Mouse (Mus musculus): ENCODE measurements at regions not wholly inside any gene's neighbourhood (a gene's known extent, or its start where the extent isn't known, plus 50 kb on each side); places are given as distances from the start of the nearest gene placed in this dataset.

DNA sequence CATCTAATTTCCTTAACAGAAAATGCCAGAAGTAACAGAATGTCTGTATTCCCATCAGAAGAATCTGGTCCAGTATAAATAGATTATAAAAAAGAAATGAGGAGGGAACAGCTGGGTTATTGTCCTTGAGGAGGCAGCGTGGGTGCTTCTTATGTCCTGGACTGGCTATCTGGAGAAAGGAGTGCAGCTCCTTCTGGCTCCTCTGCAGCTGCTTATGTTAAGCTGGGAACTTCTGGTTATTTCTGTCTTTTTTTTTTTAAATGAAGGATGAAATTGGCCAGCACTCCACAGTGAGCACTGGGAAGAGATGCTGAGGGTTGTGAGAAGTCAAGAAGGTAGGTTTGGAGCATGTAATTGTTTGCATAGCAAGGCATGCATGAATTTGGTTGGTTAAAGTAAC lies 441.5 kb downstream of the Ebf1 start:
- DNase-seq (ENCODE audit: low spot score), result no peak

DNA sequence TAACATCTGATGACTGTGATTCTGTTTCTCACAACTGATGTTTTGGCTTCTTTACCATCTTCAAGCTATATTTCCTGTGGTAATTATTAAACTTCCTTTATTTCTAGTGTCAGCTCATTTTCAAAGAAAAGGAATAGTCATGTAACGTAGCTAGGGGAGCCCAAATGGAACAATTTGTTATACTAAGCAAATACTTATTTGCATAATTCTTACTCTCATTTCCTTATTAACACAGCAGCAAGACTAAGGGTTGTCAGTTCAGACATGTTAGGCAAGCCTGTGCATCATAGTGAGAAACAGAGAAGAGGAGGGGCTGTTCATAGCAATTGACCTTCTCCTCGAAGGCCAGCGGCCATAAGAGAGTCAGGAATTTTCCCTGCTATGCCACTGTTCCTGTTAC lies 449.5 kb downstream of the Ebf1 start:
- DNase-seq (ENCODE audit: low spot score), result no peak

DNA sequence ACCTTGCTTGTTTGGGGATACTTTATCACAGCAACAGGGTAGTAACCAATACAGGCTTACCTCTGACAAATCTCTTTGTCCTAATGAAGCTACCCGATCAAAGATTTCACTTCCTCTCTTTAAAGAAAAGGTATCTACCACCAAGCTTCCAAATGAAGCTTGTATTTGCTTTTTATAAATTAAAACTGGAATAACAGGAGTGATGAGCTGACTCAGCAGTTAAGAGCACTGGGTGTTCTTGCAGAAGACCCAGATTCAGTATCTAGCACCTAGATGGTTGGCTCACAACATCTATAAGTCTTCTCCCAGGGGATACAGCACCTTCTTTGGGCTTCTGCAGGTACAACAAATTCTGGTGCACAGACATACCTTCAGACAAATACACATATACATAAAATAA lies 453.2 kb downstream of the Ebf1 start:
- DNase-seq (ENCODE audit: low spot score), result no peak

DNA sequence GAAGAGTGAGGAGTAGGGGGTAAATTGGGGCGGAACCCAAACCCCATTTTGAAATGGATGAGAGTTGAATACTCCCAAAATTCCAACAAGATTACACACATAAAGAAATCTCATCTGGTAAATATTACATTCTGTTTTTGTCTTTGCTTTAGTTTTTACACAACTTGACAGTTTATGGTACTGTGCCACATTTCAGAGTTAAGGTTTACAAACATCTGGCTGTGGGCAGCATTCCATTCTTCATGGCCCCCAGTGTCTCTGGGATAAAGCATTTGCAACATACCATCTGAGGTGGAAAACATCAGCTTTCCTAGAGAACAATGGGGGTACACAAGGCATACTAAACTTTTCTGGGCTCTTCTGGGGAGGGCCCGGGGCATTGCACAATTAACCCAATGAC lies 454.1 kb downstream of the Ebf1 start:
- no peak for DNase-seq (ENCODE audit: low spot score)

DNA sequence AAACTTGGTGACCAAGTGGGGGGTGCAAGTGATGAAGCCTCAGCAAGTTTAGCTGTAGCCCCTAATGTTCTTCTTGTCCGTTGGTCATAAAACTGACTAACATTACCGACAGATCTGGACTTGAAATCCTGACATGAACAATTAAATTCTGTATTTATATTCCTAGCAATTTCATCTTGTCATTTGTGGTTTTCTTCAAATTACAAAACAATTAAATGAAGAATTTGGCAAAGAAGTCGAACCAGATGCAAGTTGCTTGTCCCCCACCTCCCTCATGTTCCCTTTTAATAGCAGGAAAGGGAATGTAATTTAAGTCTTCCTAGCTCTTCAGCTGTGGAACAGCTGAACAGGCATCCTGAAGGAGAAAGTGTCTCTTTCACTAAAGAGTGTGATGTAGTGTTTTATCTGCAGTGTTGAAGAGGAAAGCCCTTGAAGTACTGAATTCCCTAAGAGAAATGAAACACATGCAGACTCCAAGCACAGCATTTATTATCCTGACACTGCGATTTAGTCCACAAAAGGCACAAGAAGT lies 467.5 kb downstream of the Ebf1 start:
- DNase-seq (ENCODE audit: low spot score), result no peak

DNA sequence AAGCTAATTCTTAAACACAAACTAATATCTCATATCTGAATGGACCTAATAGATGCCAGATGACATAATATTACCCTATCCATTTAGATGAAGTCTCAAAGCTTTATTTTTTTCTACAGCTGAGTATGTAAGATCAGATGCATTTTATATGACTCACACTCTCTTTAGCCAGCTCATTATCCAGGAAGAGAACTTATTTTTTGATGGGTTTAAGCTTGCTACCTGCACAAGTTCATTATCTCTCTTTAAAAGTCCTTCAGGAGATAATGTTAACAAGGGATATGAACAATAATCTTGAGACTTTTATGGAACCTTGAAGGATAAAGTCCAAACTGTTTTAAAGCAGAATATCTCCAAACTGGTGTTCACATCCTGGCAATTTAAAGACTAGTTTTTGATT lies 468.0 kb downstream of the Ebf1 start:
- DNase-seq (ENCODE audit: low spot score), result no peak

DNA sequence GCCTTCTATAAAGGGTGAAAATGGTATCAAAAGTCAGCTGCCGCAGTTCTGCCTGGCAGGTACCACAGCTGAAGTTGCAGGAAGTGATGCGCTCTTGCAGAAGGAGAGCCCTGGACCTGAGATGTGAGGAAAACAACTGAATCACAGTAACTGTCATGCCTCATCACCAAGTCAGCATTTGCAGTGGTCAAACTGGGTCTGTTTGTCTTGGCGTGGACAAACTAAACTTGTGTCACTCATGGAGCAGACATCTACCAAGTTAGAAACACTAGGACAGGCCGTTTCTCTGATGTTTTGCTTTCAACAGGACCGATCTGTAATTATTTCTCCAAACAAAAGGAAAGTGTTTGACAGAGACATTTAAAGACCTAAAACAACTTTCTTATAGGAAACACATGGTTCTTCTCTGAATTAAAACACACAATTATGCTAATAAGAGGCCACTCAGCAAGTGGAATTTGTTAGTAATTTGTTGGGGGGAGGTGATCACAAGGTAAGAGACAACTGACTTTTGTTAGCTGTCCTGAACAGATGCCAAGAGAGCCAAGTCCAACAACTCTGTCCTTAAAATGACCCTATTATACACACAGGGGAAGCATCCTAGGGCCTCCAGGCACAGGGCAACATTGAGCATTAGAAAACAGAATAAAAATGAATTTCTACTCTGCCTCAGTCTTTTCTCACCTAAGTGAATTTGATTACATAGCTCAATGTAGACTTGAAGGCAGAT lies 470.2 kb downstream of the Ebf1 start:
- DNase-seq (ENCODE audit: low spot score), result no peak

DNA sequence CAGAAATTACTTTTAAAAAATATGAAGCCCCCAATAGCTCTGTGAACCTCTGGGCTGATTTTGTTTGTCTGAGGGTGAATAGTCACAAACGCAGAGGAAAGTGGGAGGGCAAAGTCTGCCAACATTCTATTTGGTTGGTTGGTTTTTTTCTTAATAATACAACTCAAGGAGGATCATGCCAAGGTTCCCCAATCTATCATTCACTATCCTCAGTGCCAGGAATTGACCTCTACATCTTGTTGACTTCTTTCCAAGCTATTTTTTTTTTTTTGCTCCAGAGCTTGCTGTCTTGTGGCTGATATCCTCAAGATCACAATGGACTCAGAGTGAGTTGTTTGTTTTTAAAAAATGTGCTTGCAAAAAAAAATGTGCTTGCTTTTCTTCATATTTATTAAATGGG lies 471.2 kb downstream of the Ebf1 start:
- DNase-seq (ENCODE audit: low spot score), result no peak

DNA sequence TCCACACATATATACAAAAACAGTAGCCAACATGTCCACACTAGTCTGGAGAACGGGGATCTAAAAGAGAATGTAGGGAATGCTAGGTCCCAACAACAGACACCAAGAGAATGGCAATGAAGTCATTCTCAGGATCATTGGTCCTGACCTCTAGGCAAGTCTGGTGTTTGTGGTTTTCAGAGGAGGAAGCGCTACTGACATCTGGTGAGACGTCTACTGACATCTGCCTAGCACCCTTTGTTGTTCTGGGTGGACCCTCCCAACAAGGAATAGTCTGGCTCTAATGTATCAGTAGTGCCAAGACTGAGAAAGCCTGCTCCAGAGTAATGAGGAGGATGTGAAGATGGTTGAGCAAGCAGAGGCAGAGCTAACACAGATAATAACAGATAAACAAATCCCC lies 472.4 kb downstream of the Ebf1 start:
- DNase-seq (ENCODE audit: low spot score), result no peak

DNA sequence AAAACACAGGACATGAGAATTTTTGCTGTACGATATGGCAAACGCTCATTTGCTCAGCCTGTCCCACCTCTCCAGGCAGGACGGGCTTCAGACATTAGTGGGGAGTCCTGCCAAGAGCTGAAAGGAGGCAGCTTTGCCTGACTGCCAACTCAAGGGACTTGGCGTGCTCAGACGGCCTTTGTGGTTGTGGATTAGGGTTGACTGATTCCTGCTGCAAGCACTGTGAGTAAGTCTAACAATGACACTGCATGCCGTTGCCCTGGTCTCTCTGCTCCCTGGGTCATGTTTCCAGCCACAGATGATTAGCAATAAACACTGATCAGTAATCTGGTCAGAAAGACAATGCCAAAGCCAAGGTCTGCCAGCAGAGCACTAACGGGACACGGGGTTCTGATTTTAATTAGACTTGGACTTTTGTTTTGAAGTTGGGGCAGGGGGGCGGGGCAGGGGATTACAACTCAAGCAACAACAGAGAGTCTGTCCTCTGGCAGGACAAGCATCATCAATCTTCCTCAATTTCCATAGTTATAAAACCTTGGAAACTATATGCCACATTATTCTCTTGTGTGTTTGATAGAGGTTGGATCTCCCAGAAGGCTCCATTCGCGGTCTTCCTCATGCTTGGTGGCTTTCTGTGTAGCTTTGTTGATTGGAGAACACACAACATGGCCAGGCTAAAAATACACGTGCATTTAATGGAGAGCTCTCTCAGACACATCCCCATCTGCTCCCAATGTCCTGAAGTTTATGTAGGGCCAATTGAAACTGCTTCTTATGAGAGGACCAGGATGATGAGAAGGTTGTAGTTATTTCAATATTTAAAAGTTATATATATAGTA lies 486.6 kb downstream of the Ebf1 start:
- DNase-seq (ENCODE audit: low spot score), result no peak

DNA sequence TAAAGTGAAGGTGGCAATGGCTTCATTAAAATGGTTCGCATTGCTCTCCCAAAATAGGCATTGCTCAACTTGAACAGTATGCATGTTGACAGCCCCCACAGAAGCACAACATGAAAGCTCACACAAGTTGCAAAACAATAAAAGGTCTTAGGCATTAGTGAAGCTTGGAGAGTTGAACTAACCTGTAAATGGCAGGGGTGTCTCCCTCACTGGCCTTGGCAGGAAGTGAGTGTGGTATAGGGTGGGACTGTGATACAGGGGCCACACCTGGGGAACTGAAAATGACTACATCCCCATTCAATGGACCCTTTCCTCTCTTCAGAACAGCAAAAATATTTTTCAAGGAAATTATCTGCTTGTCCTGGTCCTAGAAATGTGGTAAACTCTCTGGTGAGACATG lies 499.6 kb downstream of the Ebf1 start:
- DNase-seq (ENCODE audit: low spot score), result no peak

DNA sequence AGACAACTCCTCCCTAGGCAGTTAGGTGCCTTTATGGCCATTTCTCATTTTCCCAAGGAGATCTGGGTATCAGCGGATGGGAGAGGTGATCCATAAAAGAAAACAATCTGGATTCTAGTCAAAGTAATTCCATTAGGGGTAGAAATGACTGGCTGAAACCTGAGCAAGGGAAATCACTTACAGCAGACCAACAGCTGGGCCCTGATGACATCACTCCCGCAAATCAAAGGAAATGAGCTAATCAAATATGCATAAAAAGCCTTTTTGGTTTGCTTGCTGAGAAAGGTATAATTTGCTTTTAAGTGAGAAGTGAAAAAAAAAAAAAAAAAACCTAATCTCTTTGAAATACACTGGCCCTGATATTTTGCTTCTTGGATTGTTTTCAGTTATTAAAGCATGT lies 506.2 kb downstream of the Ebf1 start:
- no peak for DNase-seq (ENCODE audit: low spot score)

DNA sequence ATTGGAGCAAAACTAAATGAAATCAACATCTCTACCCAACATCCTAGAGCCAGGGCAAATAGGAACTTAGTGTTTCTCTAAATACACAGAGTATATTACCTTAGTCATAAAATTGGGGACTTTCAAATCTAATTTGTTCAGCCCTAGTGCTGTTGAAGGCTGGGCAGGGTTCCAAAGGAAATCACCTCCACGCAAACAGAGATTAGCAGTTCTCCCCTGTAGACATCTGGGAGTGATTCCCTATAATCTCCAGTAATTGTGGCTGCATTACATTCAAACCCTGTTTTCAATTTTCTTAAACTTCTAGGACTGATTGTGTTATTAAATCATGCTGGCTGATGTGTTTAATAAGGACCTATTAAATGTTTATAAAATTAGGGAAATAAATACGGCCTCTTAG lies 519.7 kb downstream of the Ebf1 start:
- no peak for DNase-seq (ENCODE audit: low spot score)

DNA sequence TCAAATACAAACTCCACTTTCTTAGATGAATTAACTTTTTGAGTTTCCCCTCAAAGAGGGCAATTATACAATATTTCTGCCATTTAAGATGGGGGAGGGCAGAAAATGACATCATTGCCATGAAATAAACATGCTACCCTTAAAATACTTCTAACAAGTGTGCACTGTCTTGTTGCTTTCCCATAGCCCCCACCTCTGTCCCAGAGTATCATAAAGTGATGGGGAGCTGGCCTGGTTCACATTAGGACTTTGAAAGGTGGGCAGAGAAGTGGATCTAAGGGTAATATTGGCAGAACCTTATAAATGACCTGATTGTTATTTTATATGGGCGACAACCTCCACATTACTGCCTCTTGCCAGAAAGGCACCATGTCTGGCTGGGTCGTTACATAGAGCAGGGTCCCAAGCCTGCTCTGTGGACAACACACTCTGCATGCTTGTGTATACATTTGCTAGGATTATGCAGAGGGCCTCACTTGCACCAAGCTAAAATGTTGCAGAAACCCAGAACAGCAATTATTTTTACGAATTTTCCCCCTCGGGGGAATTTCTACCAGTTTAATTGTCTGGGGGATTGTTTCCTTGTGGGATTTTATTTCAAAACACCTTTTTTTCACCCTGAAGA lies 521.3 kb downstream of the Ebf1 start:
- no peak for DNase-seq (ENCODE audit: low spot score)

DNA sequence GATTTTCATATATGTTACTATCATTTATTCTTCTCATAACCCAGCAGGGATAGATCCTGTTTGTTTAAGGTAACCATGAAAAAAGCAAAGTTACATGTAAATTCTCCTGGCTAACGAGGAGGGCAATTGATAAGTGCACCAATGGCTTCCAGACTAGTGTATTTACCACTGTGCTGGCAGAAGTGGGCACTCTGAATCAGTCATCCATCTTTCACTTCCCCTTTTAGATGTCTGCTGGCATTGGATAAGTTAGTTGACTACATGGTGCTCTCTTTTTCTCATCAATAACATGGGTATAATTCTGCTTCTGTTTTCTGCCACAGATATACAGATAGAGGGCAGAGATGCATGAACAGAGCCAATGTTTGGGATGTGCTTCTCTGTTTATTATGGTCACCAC lies 523.4 kb downstream of the Ebf1 start:
- DNase-seq (ENCODE audit: low spot score), result no peak

DNA sequence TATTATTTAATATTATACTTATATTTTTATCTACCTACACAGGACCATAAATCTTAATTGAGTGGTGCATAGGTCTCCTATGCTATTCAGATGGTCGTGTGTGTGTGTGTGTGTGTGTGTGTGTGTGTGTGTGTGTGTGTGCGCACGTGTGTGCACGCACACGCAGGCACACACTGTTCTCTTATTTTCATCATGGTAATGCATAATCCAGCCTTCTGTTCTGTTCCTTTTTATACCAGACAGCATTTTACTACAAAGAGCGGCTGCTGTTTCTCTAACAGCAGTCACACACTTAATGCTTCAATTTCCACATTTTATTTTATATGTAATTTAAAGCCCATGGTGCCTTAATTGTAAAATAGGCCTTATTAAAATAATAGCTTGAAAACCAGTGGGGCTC lies 537.0 kb downstream of the Ebf1 start:
- no peak for DNase-seq (ENCODE audit: low spot score)

DNA sequence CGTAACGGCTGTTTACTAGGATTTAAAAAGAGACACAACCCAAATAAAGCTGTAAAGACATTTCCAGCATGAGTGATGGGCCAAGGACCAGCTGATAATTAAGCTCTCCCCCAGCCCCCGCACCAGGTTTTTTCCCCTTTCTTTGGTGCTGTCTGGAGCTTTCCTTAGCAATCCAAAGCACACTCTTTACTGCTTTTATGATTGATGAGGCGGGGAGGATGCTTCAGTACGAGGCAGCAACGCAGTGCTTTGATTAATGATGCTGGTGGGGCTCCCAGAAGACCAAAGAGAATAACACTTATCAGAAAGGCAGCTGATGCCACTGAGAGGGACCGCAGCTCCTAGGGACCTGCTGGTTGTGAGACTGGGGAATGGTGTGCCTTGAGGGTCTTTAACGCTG lies 537.4 kb downstream of the Ebf1 start:
- no peak for DNase-seq (ENCODE audit: low spot score)

DNA sequence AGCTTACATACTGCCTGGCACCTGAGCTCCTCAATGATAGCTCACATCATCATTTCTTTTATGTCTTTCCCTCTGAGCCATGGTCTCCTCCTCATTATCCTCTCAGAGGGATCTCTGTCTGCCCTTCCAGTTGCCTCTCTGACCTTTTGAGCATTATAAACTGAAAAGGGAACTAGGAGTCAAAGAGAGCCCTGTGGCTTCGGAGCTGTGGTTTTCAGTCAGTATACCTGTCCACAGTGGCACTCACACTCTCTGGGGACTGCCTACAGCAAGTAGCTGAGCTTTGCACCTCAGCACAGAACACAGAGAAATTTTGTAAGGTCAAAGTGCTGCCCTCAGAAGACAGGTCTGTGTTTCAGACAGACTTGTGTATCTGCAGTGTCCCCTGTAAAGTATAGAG lies 538.7 kb downstream of the Ebf1 start:
- DNase-seq (ENCODE audit: low spot score), result no peak

DNA sequence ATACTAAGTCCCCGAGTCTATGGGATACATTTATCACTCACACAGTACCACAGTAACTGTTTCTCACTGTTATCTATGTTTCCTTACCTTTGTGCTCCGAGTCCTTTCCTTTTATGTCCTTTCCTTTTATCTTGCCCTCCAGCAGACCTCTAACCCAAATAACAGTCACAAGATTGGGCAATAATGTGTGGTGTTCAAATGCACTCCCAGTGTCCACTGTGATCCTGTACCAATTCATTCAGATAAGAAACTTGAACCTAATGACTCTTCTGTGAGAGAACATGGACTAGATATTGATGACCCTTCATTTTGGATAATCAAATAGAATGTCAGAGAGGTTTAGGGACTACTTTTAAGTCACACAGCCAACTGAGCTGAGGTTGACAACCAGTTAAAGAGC lies 541.2 kb downstream of the Ebf1 start:
- DNase-seq (ENCODE audit: low spot score), result no peak

DNA sequence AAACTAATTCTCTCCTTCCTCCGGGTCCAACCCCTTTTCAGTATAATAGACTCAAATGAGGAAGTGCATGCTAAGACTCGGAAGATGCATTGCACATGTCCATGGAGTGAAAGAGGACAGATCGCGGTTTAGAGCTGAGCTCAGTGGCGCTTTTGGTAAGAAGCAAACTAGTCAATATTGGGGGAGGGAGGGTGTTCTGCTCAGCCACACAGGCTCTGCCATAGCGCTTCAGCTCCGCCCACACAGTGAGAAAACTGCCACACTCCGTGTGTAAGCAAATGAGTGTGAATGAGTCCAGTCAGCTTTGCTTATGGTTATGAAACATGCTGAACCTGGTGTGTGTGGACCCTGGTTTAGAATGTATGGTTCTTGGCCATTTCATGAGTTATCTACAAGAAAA lies 543.8 kb downstream of the Ebf1 start:
- DNase-seq (ENCODE audit: low spot score), result no peak

DNA sequence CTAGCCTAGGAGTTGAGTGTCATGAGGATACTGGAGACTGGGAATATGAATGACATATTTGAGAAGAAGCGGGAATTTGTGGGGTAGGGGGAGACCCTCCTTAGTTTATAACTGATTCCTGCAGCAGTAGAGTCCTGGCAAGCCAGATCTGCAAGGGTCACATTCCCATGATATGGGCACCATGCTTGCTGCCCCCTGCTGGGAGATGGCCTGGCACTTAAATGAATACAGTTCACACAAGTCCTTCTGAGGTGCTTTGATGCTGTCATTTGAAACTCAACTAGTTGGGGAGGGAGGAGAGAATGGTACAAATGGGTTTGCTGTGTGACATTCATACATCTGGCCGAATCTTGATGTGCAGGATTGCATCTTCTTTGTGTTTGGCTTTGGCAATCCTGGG lies 556.4 kb downstream of the Ebf1 start:
- no peak for DNase-seq (ENCODE audit: low spot score)

DNA sequence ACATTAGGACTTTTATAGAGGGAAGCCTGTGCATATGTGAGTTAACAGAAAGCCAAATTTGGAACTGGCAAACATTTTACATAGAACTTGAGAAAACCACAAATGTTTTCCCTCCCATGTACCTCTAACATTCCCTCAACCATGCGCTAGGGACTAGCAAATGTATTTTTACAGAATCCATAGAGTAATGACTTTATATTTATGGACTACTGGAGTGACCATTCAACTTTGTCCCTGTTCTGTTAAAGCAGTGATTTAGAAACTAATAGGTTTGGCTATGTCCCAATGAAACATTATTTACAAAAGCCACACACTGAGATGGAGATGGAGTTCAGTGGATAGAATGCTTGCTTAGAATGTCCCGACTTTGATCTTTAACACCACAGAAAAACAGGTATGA lies 557.0 kb downstream of the Ebf1 start:
- DNase-seq (ENCODE audit: low spot score), result no peak

Measured in ovary, postnatal 10 days (tissue).